Mouse (Mus musculus) heart, embryonic 16.5 days (tissue): ENCODE measurements around the gene Gm5129. TPM values are rescaled to one million over a fixed set of nuclear protein-coding genes. Genes with fewer than 3 reads are reported as not detected.
"Not testable (repeated sequence)": the region's sequence is repeated elsewhere in the genome, so short reads cannot be mapped to it uniquely, and the experiment has no call there.

Experiments used
- ATAC-seq: fragments of 200-750 bp; cut with Nextera tagmentation; replicated peaks from 2 replicates; pipeline ENCODE4 v1.8.0; 2017; ENCODE audit warnings: moderate number of reproducible peaks; ENCODE audit not compliant: insufficient read depth, low FRiP score; ENCODE audit errors: extremely low read depth
- H3K27ac ChIP-seq: fragments of 300-500 bp; sonication (generic); 2 replicates; pipeline ENCODE4 v1.5.1; 2014; ENCODE audit warnings: mild to moderate bottlenecking, low read length, control low read depth, moderate library complexity
- H3K27me3 ChIP-seq: fragments of 300-500 bp; sonication (generic); 2 replicates; pipeline ENCODE4 v1.6.1; 2014; ENCODE audit warnings: low read length, mixed read lengths; ENCODE audit not compliant: control insufficient read depth, insufficient read depth
- H3K36me3 ChIP-seq: fragments of 300-500 bp; sonication (generic); 2 replicates; pipeline ENCODE4 v1.6.1; 2014; ENCODE audit not compliant: control insufficient read depth, insufficient read depth
- H3K4me1 ChIP-seq: fragments of 300-500 bp; sonication (generic); 2 replicates; pipeline ENCODE4 v1.6.1; 2014; ENCODE audit warnings: low read length, mixed read lengths; ENCODE audit not compliant: control insufficient read depth, insufficient read depth
- H3K4me2 ChIP-seq: fragments of 300-500 bp; sonication (generic); 2 replicates; pipeline ENCODE4 v1.6.1; 2014; ENCODE audit warnings: low read depth, mild to moderate bottlenecking, control low read depth, low read length
- H3K4me3 ChIP-seq: fragments of 300-500 bp; sonication (generic); 2 replicates; pipeline ENCODE4 v1.5.1; 2014; ENCODE audit warnings: mild to moderate bottlenecking, control low read depth, low read length
- H3K9ac ChIP-seq: fragments of 300-500 bp; sonication (generic); 2 replicates; pipeline ENCODE4 v1.6.1; 2014; ENCODE audit warnings: low read length, control low read depth
- H3K9me3 ChIP-seq: fragments of 300-500 bp; sonication (generic); replicated peaks from 2 replicates; pipeline ENCODE4 v1.6.1; 2016; ENCODE audit warnings: low read length; ENCODE audit not compliant: control insufficient read depth
- WGBS: fragments of 180-500 bp; shearing (Covaris S2); extraction: QIAGEN DNeasy Blood & Tissue Kit; methylation state at CpG from one replicate; pipeline ENCODE4 v1.1.7; 2014; 5-methylcytosine and 5-hydroxymethylcytosine counted together
- polyA plus RNA-seq: library from polyadenylated mRNA; unstranded; fragments of >200 nt; fragmentation: Nextera tagmentation; extraction: Ambion mirVana; gene quantifications from 2 replicates; pipeline ENCODE4 v1.2.1, GENCODE M21; 2015

Gene Gm5129
- polyA plus RNA-seq = not detected in 2 replicates

- H3K36me3 ChIP-seq = no peaks in the 10 kb centered on the region
- under 1% methylated on average over 46 of the region's 46 CpGs for WGBS
- peak within 1 kb of the TSS; percentile 96 for H3K9ac ChIP-seq
- H3K9me3 ChIP-seq = no peaks in the 10 kb centered on the region
- ATAC-seq = peak; percentile 89
- peak within 1 kb of the TSS; percentile 99 for H3K27ac ChIP-seq
- H3K27me3 ChIP-seq = no peaks in the 10 kb centered on the region
- peaks cover 27% of the 10 kb centered on the region for H3K4me1 ChIP-seq
- peak within 1 kb of the TSS; percentile 80 for H3K4me2 ChIP-seq
- H3K4me3 ChIP-seq = peak within 1 kb of the TSS; percentile 95
Measured at GRCm38 (mm10) chr5:29735557-29736061, at the start of gene Gm5129, which contains the start of gene Dnajb6. TSS of gene Gm5129 (minus strand) at chr5:29735936. TSS of gene Dnajb6 (plus strand) at chr5:29735688.

- not testable (repeated sequence) for H3K4me3 ChIP-seq, ATAC-seq, H3K36me3 ChIP-seq, H3K4me1 ChIP-seq, H3K9me3 ChIP-seq, H3K27me3 ChIP-seq, H3K4me2 ChIP-seq, H3K9ac ChIP-seq, H3K27ac ChIP-seq
- WGBS = 88% methylated on average over 9 of the region's 13 CpGs
Measured at GRCm38 (mm10) chr5:29784906-29785305, 49.2 kb upstream of the Gm5129 start.

GRCm38 (mm10) chr5:29782261-29782660 lies 46.5 kb upstream of the Gm5129 start:
- ATAC-seq = no peak
- Histone ChIP-seq H3K9me3 (no peaks in the 10 kb centered on the region), H3K9ac (no peak overlapping the region), H3K27me3 (no peaks in the 10 kb centered on the region), H3K4me2 (no peak overlapping the region), H3K4me1 (peaks cover 2% of the 10 kb centered on the region; the same call in 1 of the 2 replicates), H3K36me3 (peaks cover 15% of the 10 kb centered on the region), H3K27ac (no peak overlapping the region), H3K4me3 (no peak overlapping the region)
- 96% methylated on average over 3 of the region's 3 CpGs for WGBS

GRCm38 (mm10) chr5:29779733-29780132 lies 44.0 kb upstream of the Gm5129 start:
- H3K9me3 ChIP-seq, H3K27ac ChIP-seq, ATAC-seq, H3K4me3 ChIP-seq, H3K4me2 ChIP-seq, H3K27me3 ChIP-seq, H3K9ac ChIP-seq: not testable (repeated sequence)
- H3K4me1 ChIP-seq = peaks cover 16% of the 10 kb centered on the region
- peaks cover 15% of the 10 kb centered on the region for H3K36me3 ChIP-seq
- 69% methylated on average over 9 of the region's 9 CpGs for WGBS

GRCm38 (mm10) chr5:29778029-29778428 lies 42.3 kb upstream of the Gm5129 start:
- no peaks in the 10 kb centered on the region for H3K9me3 ChIP-seq
- no peak overlapping the region for H3K9ac ChIP-seq
- H3K4me2 ChIP-seq = no peak overlapping the region
- no peaks in the 10 kb centered on the region for H3K27me3 ChIP-seq
- peaks cover 13% of the 10 kb centered on the region for H3K36me3 ChIP-seq
- ATAC-seq = no peak
- 79% methylated on average over 6 of the region's 6 CpGs for WGBS
- H3K27ac ChIP-seq = no peak overlapping the region
- H3K4me1 ChIP-seq = peaks cover 26% of the 10 kb centered on the region
- H3K4me3 ChIP-seq = no peak overlapping the region

GRCm38 (mm10) chr5:29775437-29775836 lies 39.7 kb upstream of the Gm5129 start:
- ATAC-seq = peak; percentile 61
- peak overlapping the region; percentile 77 for H3K27ac ChIP-seq
- H3K4me2 ChIP-seq = peak overlapping the region; percentile 1; the same call in 1 of the 2 replicates
- no peaks in the 10 kb centered on the region for H3K27me3 ChIP-seq
- no peaks in the 10 kb centered on the region for H3K9me3 ChIP-seq
- peaks cover 13% of the 10 kb centered on the region; the same call in 1 of the 2 replicates for H3K36me3 ChIP-seq
- peaks cover 43% of the 10 kb centered on the region for H3K4me1 ChIP-seq
- no peak overlapping the region for H3K9ac ChIP-seq
- 45% methylated on average over 5 of the region's 5 CpGs for WGBS
- no peak overlapping the region for H3K4me3 ChIP-seq

GRCm38 (mm10) chr5:29773460-29774150 lies 37.9 kb upstream of the Gm5129 start:
- no peak; the same call in 1 of the 2 replicates for ATAC-seq
- Histone ChIP-seq H3K27me3 (no peaks in the 10 kb centered on the region), H3K9ac (no peak overlapping the region), H3K4me2 (no peak overlapping the region), H3K4me3 (no peak overlapping the region), H3K36me3 (peaks cover 11% of the 10 kb centered on the region; the same call in 1 of the 2 replicates), H3K27ac (no peak overlapping the region), H3K9me3 (no peaks in the 10 kb centered on the region), H3K4me1 (peaks cover 43% of the 10 kb centered on the region)
- 80% methylated on average over 13 of the region's 13 CpGs for WGBS

- H3K9ac ChIP-seq = no peak overlapping the region
- peaks cover 41% of the 10 kb centered on the region for H3K4me1 ChIP-seq
- H3K9me3 ChIP-seq = no peaks in the 10 kb centered on the region
- peak; percentile 65 for ATAC-seq
- H3K4me3 ChIP-seq = no peak overlapping the region
- WGBS = 51% methylated on average over 4 of the region's 4 CpGs
- H3K27ac ChIP-seq = peak overlapping the region; percentile 75
- H3K36me3 ChIP-seq = peaks cover 7% of the 10 kb centered on the region; the same call in 1 of the 2 replicates
- H3K4me2 ChIP-seq = peak overlapping the region; percentile 23; the same call in 1 of the 2 replicates
- H3K27me3 ChIP-seq = no peaks in the 10 kb centered on the region
Measured at GRCm38 (mm10) chr5:29772651-29773330, 37.1 kb upstream of the Gm5129 start.

GRCm38 (mm10) chr5:29772038-29772437 lies 36.3 kb upstream of the Gm5129 start:
- Histone ChIP-seq H3K9me3 (no peaks in the 10 kb centered on the region), H3K27ac (peak overlapping the region; percentile 75), H3K36me3 (peaks cover 10% of the 10 kb centered on the region; the same call in 1 of the 2 replicates), H3K9ac (no peak overlapping the region), H3K4me1 (peaks cover 41% of the 10 kb centered on the region), H3K27me3 (no peaks in the 10 kb centered on the region), H3K4me2 (peak overlapping the region; percentile 23; the same call in 1 of the 2 replicates), H3K4me3 (no peak overlapping the region)
- WGBS = 28% methylated on average over 2 of the region's 2 CpGs
- ATAC-seq = no peak
